Mouse (Mus musculus) stomach, postnatal 0 days (tissue): ENCODE data around the gene Nek9.

Source experiments
- CTCF ChIP-seq: IDR thresholded peaks from 2 replicates; pipeline ENCODE4 v1.5.1; 2016; ENCODE audit warnings: antibody characterized with exemption, low read depth, mild to moderate bottlenecking, moderate library complexity
- EP300 ChIP-seq: optimal IDR thresholded peaks from 2 replicates; pipeline ENCODE3; 2016; ENCODE audit warnings: antibody characterized with exemption

DNA sequence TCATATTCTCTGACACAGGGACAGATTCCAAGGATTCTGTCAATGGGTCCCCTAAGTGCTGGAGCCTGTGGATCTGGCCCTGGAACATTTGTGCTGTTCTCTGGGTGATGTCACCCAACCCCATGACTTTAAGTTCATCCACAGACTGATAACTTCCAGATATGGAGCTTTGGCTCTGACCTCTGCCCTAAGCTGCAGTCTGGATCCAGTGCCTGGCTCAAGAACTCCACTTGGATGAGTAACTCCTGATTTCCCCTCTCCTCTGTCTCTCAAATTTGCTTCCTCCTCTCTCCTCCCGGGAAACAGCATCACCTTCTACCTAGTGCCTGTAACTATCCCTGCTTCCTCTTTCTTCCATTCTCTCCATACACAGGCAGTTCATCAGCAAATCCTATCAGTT, 41.1 kb upstream of the Nek9 start:
- no peak for TF ChIP-seq CTCF
- no peak for TF ChIP-seq EP300
